Mouse (Mus musculus): Measurements from ENCODE around the gene Slc9a1.

- TF ChIP-seq USF1 (IDR thresholded peaks at IDR 0.05; ENCODE audit: low read depth, low read length) (no peak), GABPA (IDR thresholded peaks at IDR 0.05; ENCODE audit: low read depth, low read length) (no peak), POLR2A (IDR thresholded peaks at IDR 0.05; ENCODE audit: control insufficient read depth in 1 of 2, insufficient read depth in 1 of 2, low read depth in 1 of 2, low read length in 2 of 2, poor library complexity in 1 of 2) (no peak), MAX (IDR thresholded peaks at IDR 0.05; ENCODE audit: low read length) (no peak), CTCF (IDR thresholded peaks at IDR 0.05 in 2 of 3, conservative IDR thresholded peaks at IDR 0.05 in 1 of 3; ENCODE audit: control insufficient read depth in 1 of 3, insufficient read depth in 1 of 3, low read depth in 2 of 3, low read length in 3 of 3, poor library complexity in 1 of 3, severe bottlenecking in 1 of 3) (no peak), MAZ (IDR thresholded peaks at IDR 0.05; ENCODE audit: low read depth, low read length) (no peak), TCF12 (IDR thresholded peaks at IDR 0.05; ENCODE audit: low read depth, low read length) (no peak), ELF1 (IDR thresholded peaks at IDR 0.05; ENCODE audit: low read depth, low read length) (no peak), GATA1 (IDR thresholded peaks at IDR 0.05; ENCODE audit: low read depth, low read length) (no peak), USF2 (IDR thresholded peaks at IDR 0.05; ENCODE audit: borderline replicate concordance in 1 of 2, insufficient read depth in 1 of 2, low read depth in 1 of 2, low read length in 2 of 2) (no peak), KAT2A (conservative IDR thresholded peaks at IDR 0.05; ENCODE audit: low read depth, low read length) (no peak), ZC3H11A (IDR thresholded peaks at IDR 0.05; ENCODE audit: low read depth, low read length) (no peak), RAD21 (IDR thresholded peaks at IDR 0.05; ENCODE audit: low read depth, low read length) (no peak)
Observed at GRCm38 (mm10) chr4:133460006-133460405, 90.5 kb downstream of the Slc9a1 start.
